Mouse (Mus musculus): ENCODE results near the gene P3h2. TPM values are rescaled to one million over a fixed set of nuclear protein-coding genes. Genes with fewer than 3 reads are reported as not detected.

The P3h2 gene
- polyA plus RNA-seq, 1 experiment from 2014 or later = 4.6 TPM

DNA sequence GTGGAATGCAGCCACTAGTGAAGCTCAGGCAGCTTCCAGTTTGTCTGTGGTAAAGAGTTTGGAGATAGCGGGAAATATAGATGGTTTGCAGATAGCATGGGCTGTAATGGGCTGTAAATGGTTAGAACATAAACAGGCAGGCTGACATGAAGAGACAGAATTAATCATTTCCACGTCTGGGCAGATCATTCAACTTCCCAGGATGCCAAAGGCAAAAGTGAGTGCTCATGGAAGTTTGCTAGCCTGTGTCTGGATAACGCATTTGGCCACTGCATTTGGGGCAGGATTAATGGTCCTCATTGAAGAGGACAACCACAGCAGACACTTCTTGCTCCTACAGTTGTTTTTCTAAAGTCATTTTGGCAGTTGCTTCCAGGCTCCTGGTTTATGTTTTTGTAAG lies 52.0 kb downstream of the P3h2 start:
- Histone ChIP-seq H3K4me1 (ENCODE audit: control insufficient read depth, insufficient read depth, low read length) (0 out of 2 replicates have a peak, but pooled peaks cover 2% of the 10 kb centered on the region), H3K27me3 (ENCODE audit: control insufficient read depth, insufficient read depth, low read length) (no peaks in the 10 kb centered on the region), H3K9ac (ENCODE audit: low read length) (no peak overlapping the region), H3K4me3 (ENCODE audit: low read depth, low read length) (no peak overlapping the region), H3K9me3 (ENCODE audit: control insufficient read depth, low read length) (no peaks in the 10 kb centered on the region), H3K4me2 (ENCODE audit: low read depth) (no peak overlapping the region), H3K36me3 (ENCODE audit: control insufficient read depth, insufficient read depth, low read length) (no peaks in the 10 kb centered on the region), H3K27ac (ENCODE audit: low read depth, low read length) (no peak overlapping the region)
- no peak for DNase-seq (ENCODE audit: low spot score)
- ATAC-seq (ENCODE audit: insufficient read depth, low FRiP score, low TSS enrichment) = no peak
- 64% methylated on average over 3 of the region's 3 CpGs for WGBS

DNA sequence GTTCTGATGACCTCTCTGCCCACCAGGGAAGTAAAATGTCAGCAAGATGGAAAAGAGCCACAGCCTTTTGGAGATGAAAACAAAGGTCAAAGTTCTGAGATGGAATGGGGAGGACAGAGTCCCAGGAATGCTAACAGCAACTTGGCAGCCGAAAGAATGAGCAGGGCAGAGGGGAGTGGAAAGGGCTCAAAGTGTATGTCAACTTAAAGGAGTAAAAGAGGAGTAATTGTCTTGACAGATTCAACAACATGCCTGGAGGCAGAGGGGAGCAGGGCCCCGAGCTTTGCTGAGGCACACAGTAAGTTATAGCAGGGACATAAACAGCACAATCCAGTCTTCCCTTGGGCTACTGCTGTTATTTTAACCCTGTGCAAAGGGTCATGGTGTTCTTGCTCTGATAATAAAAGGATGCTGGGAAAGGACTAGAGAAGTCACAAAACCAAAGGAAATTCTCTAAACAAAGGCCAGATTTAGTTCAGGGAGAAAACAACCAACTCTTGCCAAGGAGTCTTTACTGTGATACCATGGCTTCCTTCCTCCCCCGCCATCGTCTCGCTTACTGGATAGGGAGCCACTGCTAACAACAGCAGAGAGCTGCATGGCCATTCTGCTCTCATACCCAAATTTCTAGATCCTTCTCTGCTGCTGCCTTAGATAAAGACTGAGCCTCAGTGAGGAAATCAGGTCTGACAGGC lies 56.0 kb downstream of the P3h2 start:
- no peak overlapping the region for H3K27ac ChIP-seq (ENCODE audit: low read depth, low read length)
- no peak for ATAC-seq (ENCODE audit: insufficient read depth, low FRiP score, low TSS enrichment)

DNA sequence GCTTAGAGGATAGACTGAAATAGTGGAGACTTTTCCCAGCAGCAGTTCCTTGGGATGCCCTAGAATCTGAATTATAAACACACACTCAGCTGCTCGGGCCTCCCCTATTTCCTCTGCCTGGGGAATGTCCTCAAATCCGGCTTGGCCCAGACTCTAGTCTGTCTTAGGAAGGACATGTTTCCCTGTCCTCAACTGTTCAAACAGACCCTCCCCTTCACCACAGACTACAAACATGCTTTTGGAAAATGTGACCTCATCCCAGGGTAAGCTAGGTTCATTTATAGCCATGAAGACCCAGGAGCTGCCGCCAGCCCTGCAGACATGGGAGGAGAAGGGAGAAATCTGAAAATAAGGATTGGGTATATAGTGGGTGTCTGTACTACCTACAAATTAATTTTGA lies 57.7 kb downstream of the P3h2 start:
- H3K4me2 ChIP-seq (ENCODE audit: low read depth) = no peak overlapping the region
- H3K4me3 ChIP-seq (ENCODE audit: low read depth, low read length) = no peak overlapping the region
- no peak overlapping the region for H3K9ac ChIP-seq (ENCODE audit: low read length)
- DNase-seq (ENCODE audit: low spot score) (no peak), ATAC-seq (ENCODE audit: insufficient read depth, low FRiP score, low TSS enrichment) (no peak)
- H3K27me3 ChIP-seq (ENCODE audit: control insufficient read depth, insufficient read depth, low read length) = no peaks in the 10 kb centered on the region
- no peak overlapping the region for H3K27ac ChIP-seq (ENCODE audit: low read depth, low read length)
- 72% methylated on average over 3 of the region's 3 CpGs for WGBS
- 0 out of 2 replicates have a peak, but pooled peaks cover 4% of the 10 kb centered on the region for H3K4me1 ChIP-seq (ENCODE audit: control insufficient read depth, insufficient read depth, low read length)
- no peaks in the 10 kb centered on the region for H3K9me3 ChIP-seq (ENCODE audit: control insufficient read depth, low read length)
- no peaks in the 10 kb centered on the region for H3K36me3 ChIP-seq (ENCODE audit: control insufficient read depth, insufficient read depth, low read length)

More for the DNA sequence above, 56.0 kb downstream of the P3h2 start:
- H3K4me2 ChIP-seq (ENCODE audit: low read depth) = no peak overlapping the region
- no peak overlapping the region for H3K9ac ChIP-seq (ENCODE audit: low read length)
- no peaks in the 10 kb centered on the region for H3K36me3 ChIP-seq (ENCODE audit: control insufficient read depth, insufficient read depth, low read length)
- H3K4me1 ChIP-seq (ENCODE audit: control insufficient read depth, insufficient read depth, low read length) = 0 out of 2 replicates have a peak, but pooled peaks cover 4% of the 10 kb centered on the region
- H3K27me3 ChIP-seq (ENCODE audit: control insufficient read depth, insufficient read depth, low read length) = no peaks in the 10 kb centered on the region
- 57% methylated on average over 5 of the region's 5 CpGs for WGBS
- H3K4me3 ChIP-seq (ENCODE audit: low read depth, low read length) = no peak overlapping the region
- no peak for DNase-seq (ENCODE audit: low spot score)
- H3K9me3 ChIP-seq (ENCODE audit: control insufficient read depth, low read length) = no peaks in the 10 kb centered on the region

DNA sequence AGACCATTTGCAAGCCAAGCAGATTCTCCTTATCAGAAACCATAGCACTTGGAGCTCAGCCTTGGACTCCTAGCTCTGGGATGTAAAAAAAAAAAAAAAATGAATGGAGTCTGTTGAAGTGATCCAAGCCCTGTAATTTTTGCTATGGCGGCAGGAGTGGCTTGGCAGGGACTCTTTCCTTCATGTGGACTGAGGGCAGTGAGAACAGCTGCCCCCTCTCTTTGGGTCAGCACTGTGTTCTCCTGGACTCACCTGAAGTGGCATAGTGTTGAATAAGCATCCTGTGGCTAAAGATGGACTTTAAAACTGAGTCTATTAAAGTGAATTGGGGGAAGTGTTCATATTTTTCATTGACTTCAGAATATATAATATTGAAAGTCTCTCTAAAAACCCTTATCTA lies 58.2 kb downstream of the P3h2 start:
- 79% methylated on average over 1 of the region's 1 CpGs for WGBS
- H3K4me2 ChIP-seq (ENCODE audit: low read depth) = no peak overlapping the region
- H3K9ac ChIP-seq (ENCODE audit: low read length) = no peak overlapping the region
- no peak overlapping the region for H3K4me3 ChIP-seq (ENCODE audit: low read depth, low read length)
- ATAC-seq (ENCODE audit: insufficient read depth, low FRiP score, low TSS enrichment) (no peak), DNase-seq (ENCODE audit: low spot score) (no peak)
- H3K36me3 ChIP-seq (ENCODE audit: control insufficient read depth, insufficient read depth, low read length) = no peaks in the 10 kb centered on the region
- no peaks in the 10 kb centered on the region for H3K27me3 ChIP-seq (ENCODE audit: control insufficient read depth, insufficient read depth, low read length)
- H3K4me1 ChIP-seq (ENCODE audit: control insufficient read depth, insufficient read depth, low read length) = 0 out of 2 replicates have a peak, but pooled peaks cover 4% of the 10 kb centered on the region
- H3K9me3 ChIP-seq (ENCODE audit: control insufficient read depth, low read length) = no peaks in the 10 kb centered on the region
- H3K27ac ChIP-seq (ENCODE audit: low read depth, low read length) = no peak overlapping the region

DNA sequence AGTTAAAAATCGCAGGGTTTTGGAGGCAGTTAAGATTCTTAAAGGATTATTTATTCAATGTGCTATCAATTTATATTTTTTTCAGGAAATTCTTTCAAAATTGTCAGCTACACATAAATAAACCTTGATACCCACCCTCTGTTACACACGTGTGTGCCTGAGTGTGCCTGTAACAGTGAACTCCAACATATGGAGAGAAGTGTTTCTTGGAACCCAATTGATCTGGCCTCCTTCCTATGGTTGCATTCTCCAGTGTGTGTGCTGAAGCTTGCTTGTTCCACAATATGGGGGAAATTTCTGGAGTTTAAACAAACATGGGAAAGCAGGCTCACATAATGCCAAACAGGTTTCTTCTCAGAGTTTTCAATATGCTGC lies 63.7 kb downstream of the P3h2 start:
- ATAC-seq (ENCODE audit: insufficient read depth, low FRiP score, low TSS enrichment) (no peak), DNase-seq (ENCODE audit: low spot score) (no peak)
- H3K4me2 ChIP-seq (ENCODE audit: low read depth) = no peak overlapping the region
- H3K27ac ChIP-seq (ENCODE audit: low read depth, low read length) = no peak overlapping the region
- no peak overlapping the region for H3K9ac ChIP-seq (ENCODE audit: low read length)
- H3K4me3 ChIP-seq (ENCODE audit: low read depth, low read length) = no peak overlapping the region
- 0 out of 2 replicates have a peak, but pooled peaks cover 2% of the 10 kb centered on the region for H3K4me1 ChIP-seq (ENCODE audit: control insufficient read depth, insufficient read depth, low read length)
- no peaks in the 10 kb centered on the region for H3K9me3 ChIP-seq (ENCODE audit: control insufficient read depth, low read length)
- 55% methylated on average over 2 of the region's 2 CpGs for WGBS
- no peaks in the 10 kb centered on the region for H3K27me3 ChIP-seq (ENCODE audit: control insufficient read depth, insufficient read depth, low read length)
- no peaks in the 10 kb centered on the region for H3K36me3 ChIP-seq (ENCODE audit: control insufficient read depth, insufficient read depth, low read length)

DNA sequence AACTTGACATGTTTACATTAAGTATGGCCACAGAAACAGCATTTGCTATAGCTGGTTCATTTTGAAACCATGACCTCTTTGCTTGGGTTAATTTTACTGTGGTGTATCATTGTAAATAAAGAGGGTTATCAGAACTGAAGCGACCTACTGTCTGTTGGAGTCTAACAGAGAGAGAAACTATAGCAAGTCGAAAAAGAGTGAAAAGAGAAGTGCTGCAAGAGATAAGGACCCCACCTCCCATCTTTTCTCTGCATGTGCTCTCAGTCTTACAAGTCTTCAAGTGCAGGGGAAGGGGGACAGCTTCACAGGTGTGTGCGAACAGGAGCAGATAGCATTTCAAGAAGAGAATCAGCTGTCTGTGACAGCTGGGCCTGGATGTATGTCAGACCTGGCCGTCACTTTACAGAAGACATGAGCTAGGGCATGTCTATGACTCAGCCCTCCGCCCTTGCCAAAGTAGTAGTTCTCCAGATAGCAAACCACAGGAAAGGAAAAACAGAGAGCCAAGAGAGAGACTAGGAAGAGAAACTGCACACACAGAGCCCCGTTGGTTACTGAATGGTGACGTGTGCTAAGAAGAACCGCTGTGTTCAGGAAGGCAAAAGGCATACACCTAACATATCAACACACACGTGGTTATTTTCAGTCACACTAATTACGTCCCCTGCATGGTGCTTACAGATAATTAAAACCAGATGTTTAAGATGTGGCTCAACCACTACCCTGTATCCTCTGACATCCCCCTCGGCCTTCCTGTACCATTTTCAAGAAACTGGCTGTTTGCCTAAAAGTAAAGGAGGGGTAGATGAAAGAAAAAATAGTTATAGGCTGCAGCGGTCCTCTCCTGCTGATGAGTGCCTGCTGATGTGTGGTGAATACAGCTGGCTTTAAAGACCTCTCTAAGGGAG lies 64.3 kb downstream of the P3h2 start:
- H3K4me3 ChIP-seq (ENCODE audit: low read depth, low read length) = no peak overlapping the region
- H3K9ac ChIP-seq (ENCODE audit: low read length) = no peak overlapping the region
- no peaks in the 10 kb centered on the region for H3K36me3 ChIP-seq (ENCODE audit: control insufficient read depth, insufficient read depth, low read length)
- peak; percentile 17 for DNase-seq (ENCODE audit: low spot score)
- H3K9me3 ChIP-seq (ENCODE audit: control insufficient read depth, low read length) = no peaks in the 10 kb centered on the region
- WGBS = 61% methylated on average over 12 of the region's 12 CpGs
- 0 out of 2 replicates have a peak, but pooled peaks cover under 1% of the 10 kb centered on the region for H3K4me1 ChIP-seq (ENCODE audit: control insufficient read depth, insufficient read depth, low read length)
- no peaks in the 10 kb centered on the region for H3K27me3 ChIP-seq (ENCODE audit: control insufficient read depth, insufficient read depth, low read length)
- H3K4me2 ChIP-seq (ENCODE audit: low read depth) = no peak overlapping the region
- no peak for ATAC-seq (ENCODE audit: insufficient read depth, low FRiP score, low TSS enrichment)
- no peak overlapping the region for H3K27ac ChIP-seq (ENCODE audit: low read depth, low read length)

DNA sequence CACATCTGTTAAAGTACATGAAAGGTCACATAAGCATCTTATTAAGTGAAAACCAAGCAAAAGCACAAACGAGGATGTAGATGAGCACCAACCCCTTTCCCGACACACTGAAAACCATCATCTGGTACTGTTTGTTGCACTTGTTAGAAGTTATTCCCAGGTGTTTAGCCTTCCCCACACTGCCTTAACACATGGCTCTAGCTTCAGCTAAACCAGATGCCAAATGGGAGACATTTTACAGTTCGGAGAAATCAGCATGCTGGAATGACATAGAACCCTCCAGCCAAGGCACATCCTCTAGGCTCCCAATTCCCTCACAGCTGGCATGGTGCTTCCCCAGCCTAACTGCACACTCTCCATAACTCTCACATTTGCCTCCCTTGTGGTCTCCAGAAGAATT lies 66.3 kb downstream of the P3h2 start:
- no peak overlapping the region for H3K4me3 ChIP-seq (ENCODE audit: low read depth, low read length)
- no peaks in the 10 kb centered on the region for H3K4me1 ChIP-seq (ENCODE audit: control insufficient read depth, insufficient read depth, low read length)
- H3K27ac ChIP-seq (ENCODE audit: low read depth, low read length) = no peak overlapping the region
- WGBS = 69% methylated on average over 3 of the region's 3 CpGs
- no peak overlapping the region for H3K9ac ChIP-seq (ENCODE audit: low read length)
- no peak for DNase-seq (ENCODE audit: low spot score)
- H3K36me3 ChIP-seq (ENCODE audit: control insufficient read depth, insufficient read depth, low read length) = no peaks in the 10 kb centered on the region
- no peaks in the 10 kb centered on the region for H3K9me3 ChIP-seq (ENCODE audit: control insufficient read depth, low read length)
- no peak overlapping the region for H3K4me2 ChIP-seq (ENCODE audit: low read depth)
- no peak for ATAC-seq (ENCODE audit: insufficient read depth, low FRiP score, low TSS enrichment)
- no peaks in the 10 kb centered on the region for H3K27me3 ChIP-seq (ENCODE audit: control insufficient read depth, insufficient read depth, low read length)

DNA sequence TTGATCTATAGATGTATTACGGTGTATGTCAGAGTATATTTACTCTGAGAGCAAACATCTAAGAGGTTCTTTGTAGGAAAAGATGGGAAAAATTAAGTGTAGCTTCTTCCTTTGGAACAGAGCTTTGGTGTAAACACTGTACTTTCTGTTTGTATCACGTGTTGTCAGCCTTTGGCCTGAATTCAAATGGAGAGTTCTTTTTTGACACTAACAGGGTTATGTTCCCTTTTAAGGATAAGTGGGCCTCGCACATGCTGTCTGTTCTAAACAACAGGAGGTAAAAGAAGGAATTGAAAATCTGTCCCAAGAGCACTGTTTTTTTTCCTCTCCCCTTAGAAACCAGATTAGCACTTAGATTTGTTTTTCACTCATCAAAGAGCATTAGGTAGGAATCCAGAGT lies 70.1 kb downstream of the P3h2 start:
- WGBS = 69% methylated on average over 3 of the region's 3 CpGs
- ATAC-seq (ENCODE audit: insufficient read depth, low FRiP score, low TSS enrichment) = no peak
- H3K27ac ChIP-seq (ENCODE audit: low read depth, low read length) = no peak overlapping the region
- H3K9ac ChIP-seq (ENCODE audit: low read length) = no peak overlapping the region
- H3K4me1 ChIP-seq (ENCODE audit: control insufficient read depth, insufficient read depth, low read length) = no peaks in the 10 kb centered on the region
- H3K9me3 ChIP-seq (ENCODE audit: control insufficient read depth, low read length) = no peaks in the 10 kb centered on the region
- H3K4me2 ChIP-seq (ENCODE audit: low read depth) = no peak overlapping the region
- H3K36me3 ChIP-seq (ENCODE audit: control insufficient read depth, insufficient read depth, low read length) = no peaks in the 10 kb centered on the region
- no peak overlapping the region for H3K4me3 ChIP-seq (ENCODE audit: low read depth, low read length)
- no peaks in the 10 kb centered on the region for H3K27me3 ChIP-seq (ENCODE audit: control insufficient read depth, insufficient read depth, low read length)
- DNase-seq (ENCODE audit: low spot score) = no peak
